Mouse (Mus musculus) heart, embryonic 10.5 days (tissue): ENCODE results near the gene Acot12. TPM values are rescaled to one million over a fixed set of nuclear protein-coding genes. Genes with fewer than 3 reads are reported as not detected.
A peak's percentile ranks its signal among the peaks of the same experiment; 100 is the strongest.

ENCODE experiments used
- DNase-seq: peaks from one replicate; pipeline ENCODE4 v3.0.0-alpha.2; 2017; ENCODE audit warnings: low spot score
- H3K27ac ChIP-seq: fragments of 300-500 bp; sonication (generic); 2 replicates; pipeline ENCODE4 v1.5.1; 2016; ENCODE audit warnings: mild to moderate bottlenecking
- H3K27me3 ChIP-seq: fragments of 300-500 bp; sonication (generic); 2 replicates; pipeline ENCODE4 v1.6.1; 2016; ENCODE audit warnings: mild to moderate bottlenecking; ENCODE audit not compliant: poor library complexity, insufficient read depth, severe bottlenecking
- H3K36me3 ChIP-seq: fragments of 300-500 bp; sonication (generic); 2 replicates; pipeline ENCODE4 v1.6.1; 2016; ENCODE audit warnings: mild to moderate bottlenecking, moderate library complexity
- H3K4me1 ChIP-seq: fragments of 300-500 bp; sonication (generic); 2 replicates; pipeline ENCODE4 v1.6.1; 2016; ENCODE audit warnings: mild to moderate bottlenecking
- H3K4me3 ChIP-seq: fragments of 300-500 bp; sonication (generic); 2 replicates; pipeline ENCODE4 v1.5.1; 2016; ENCODE audit warnings: mild to moderate bottlenecking, moderate library complexity
- H3K9me3 ChIP-seq: fragments of 300-500 bp; sonication (generic); 2 replicates; pipeline ENCODE4 v1.6.1; 2016; ENCODE audit warnings: mild to moderate bottlenecking, moderate library complexity
- WGBS: fragments of 180-500 bp; shearing (Covaris S2); methylation state at CpG from one replicate; pipeline ENCODE4 v1.1.7; 2016; 5-methylcytosine and 5-hydroxymethylcytosine counted together
- microRNA-seq: library from miRNA; unstranded; fragments of <30 nt; microRNA quantifications from one replicate; pipeline ENCODE4, GENCODE M21; 2017
- polyA plus RNA-seq: library from polyadenylated mRNA; unstranded; fragments of >200 nt; fragmentation: Nextera tagmentation; extraction: Ambion mirVana; gene quantifications from 2 replicates; pipeline ENCODE4 v1.2.1, GENCODE M21; 2016

Acot12 gene
- polyA plus RNA-seq, 1 experiment from 2014 or later: not detected

- Histone ChIP-seq H3K4me3 (peak overlapping the region; percentile 95), H3K4me1 (peaks cover 5% of the 10 kb centered on the region), H3K36me3 (peaks cover 18% of the 10 kb centered on the region), H3K9me3 (no peaks in the 10 kb centered on the region), H3K27me3 (no peaks in the 10 kb centered on the region), H3K27ac (peak overlapping the region; percentile 98)
- no peak for DNase-seq
- 39% methylated on average over 20 of the region's 20 CpGs for WGBS
Measured at GRCm38 (mm10) chr13:91807874-91808575, 66.7 kb downstream of the Acot12 start.

GRCm38 (mm10) chr13:91809476-91809875 lies 68.2 kb downstream of the Acot12 start:
- DNase-seq: no peak
- no peaks in the 10 kb centered on the region for H3K9me3 ChIP-seq
- H3K27me3 ChIP-seq: no peaks in the 10 kb centered on the region
- H3K36me3 ChIP-seq: peaks cover 15% of the 10 kb centered on the region
- H3K4me3 ChIP-seq: no peak overlapping the region
- WGBS: 41% methylated on average over 2 of the region's 2 CpGs
- H3K4me1 ChIP-seq: peaks cover 5% of the 10 kb centered on the region
- no peak overlapping the region for H3K27ac ChIP-seq

- no peak overlapping the region for H3K4me3 ChIP-seq
- no peak for DNase-seq
- H3K36me3 ChIP-seq: no peaks in the 10 kb centered on the region
- H3K27me3 ChIP-seq: no peaks in the 10 kb centered on the region
- H3K9me3 ChIP-seq: no peaks in the 10 kb centered on the region
- no peak overlapping the region for H3K27ac ChIP-seq
- 83% methylated on average over 5 of the region's 5 CpGs for WGBS
- no peaks in the 10 kb centered on the region for H3K4me1 ChIP-seq
Measured at GRCm38 (mm10) chr13:91814670-91815069, 73.4 kb downstream of the Acot12 start.

GRCm38 (mm10) chr13:91823735-91824134 lies 82.4 kb downstream of the Acot12 start:
- WGBS: 73% methylated on average over 6 of the region's 6 CpGs
- no peaks in the 10 kb centered on the region for H3K36me3 ChIP-seq
- H3K4me3 ChIP-seq: no peak overlapping the region
- H3K27ac ChIP-seq: no peak overlapping the region
- H3K27me3 ChIP-seq: no peaks in the 10 kb centered on the region
- H3K4me1 ChIP-seq: no peaks in the 10 kb centered on the region
- no peaks in the 10 kb centered on the region for H3K9me3 ChIP-seq
- no peak for DNase-seq

- no peak overlapping the region for H3K4me3 ChIP-seq
- DNase-seq: no peak
- H3K27ac ChIP-seq: no peak overlapping the region
- H3K27me3 ChIP-seq: no peaks in the 10 kb centered on the region
- H3K36me3 ChIP-seq: no peaks in the 10 kb centered on the region
- WGBS: 73% methylated on average over 4 of the region's 4 CpGs
- no peaks in the 10 kb centered on the region for H3K4me1 ChIP-seq
- no peaks in the 10 kb centered on the region for H3K9me3 ChIP-seq
Measured at GRCm38 (mm10) chr13:91824845-91825550, 83.7 kb downstream of the Acot12 start.

- Histone ChIP-seq H3K4me1 (no peaks in the 10 kb centered on the region), H3K27me3 (no peaks in the 10 kb centered on the region), H3K27ac (no peak overlapping the region), H3K9me3 (no peaks in the 10 kb centered on the region), H3K4me3 (no peak overlapping the region), H3K36me3 (no peaks in the 10 kb centered on the region)
- DNase-seq: no peak
- 83% methylated on average over 2 of the region's 2 CpGs for WGBS
Measured at GRCm38 (mm10) chr13:91826066-91826465, 84.8 kb downstream of the Acot12 start.

GRCm38 (mm10) chr13:91827876-91828275 lies 86.6 kb downstream of the Acot12 start:
- Histone ChIP-seq H3K27ac (no peak overlapping the region), H3K9me3 (no peaks in the 10 kb centered on the region), H3K4me3 (no peak overlapping the region), H3K36me3 (no peaks in the 10 kb centered on the region), H3K4me1 (no peaks in the 10 kb centered on the region), H3K27me3 (no peaks in the 10 kb centered on the region)
- DNase-seq: no peak

Small RNA genes lying within 50 kb of the gene (microRNA-seq; reads per million reads assigned to microRNA genes)
- gene Gm27656: not detected

Other genes starting within 250 kb of the Acot12 start
- gene Zcchc9, start 66.2 kb downstream of the Acot12 start, polyA plus RNA-seq: 25.1 and 25.6 TPM in 2 replicates
- 3.3 and 7.8 TPM in 2 replicates for gene Ckmt2, start 135.4 kb downstream of the Acot12 start, polyA plus RNA-seq